In genomic region chr15:85811535-85812277, GRCm38 (mm10) we compare ENCODE assay signal across 8 mouse cellular contexts. TPM values are rescaled to one million over a fixed set of nuclear protein-coding genes. Genes with fewer than 3 reads are reported as not detected.
DNase-seq lines count a peak whose midpoint lies in the region; ATAC-seq and TF ChIP-seq lines count a peak whose summit lies in the region.

Gene Cdpf1, minus strand, starts transcription at chr15:85811697.

- H3K36me3 ChIP-seq in heart, embryonic 11.5 days (ENCODE audit: control insufficient read depth, insufficient read depth, low read length): no peaks in the 10 kb centered on the region; the same call in 1 of the 2 replicates
- H3K36me3 ChIP-seq in kidney, embryonic 16.5 days (ENCODE audit: insufficient read depth, low read length): no peaks in the 10 kb centered on the region
- no peaks in the 10 kb centered on the region for H3K36me3 ChIP-seq in liver, adult 2 months (ENCODE audit: control insufficient read depth, insufficient read depth, low read length)
- no peaks in the 10 kb centered on the region for H3K36me3 ChIP-seq in myocyte (ENCODE audit: control insufficient read depth, insufficient read depth)
- no peaks in the 10 kb centered on the region; the same call in 1 of the 2 replicates for H3K36me3 ChIP-seq in splenic B cell, adult 2 months (ENCODE audit: control insufficient read depth, insufficient read depth, low read length, poor library complexity, severe bottlenecking)

- peak; percentile 24 for TF ChIP-seq CTCF in liver, adult 2 months (IDR thresholded peaks at IDR 0.05; ENCODE audit: low read depth, low read length)

- peak within 1 kb of the TSS; percentile 33 for H3ac ChIP-seq in myocyte (ENCODE audit: control insufficient read depth, insufficient read length)

- ATAC-seq in erythroblast, adult 5-6 weeks (replicated peaks; ENCODE audit: low FRiP score, poor library complexity, severe bottlenecking): peak; percentile 95
- ATAC-seq in heart, embryonic 11.5 days (replicated peaks; ENCODE audit: insufficient number of reproducible peaks, low FRiP score, low TSS enrichment): peak; percentile 90
- ATAC-seq in kidney, embryonic 16.5 days (ENCODE audit: low FRiP score, low TSS enrichment): peak; percentile 96

- WGBS in heart, embryonic 11.5 days (ENCODE audit: insufficient replicate concordance): 3% methylated on average over 36 of the region's 36 CpGs
- 2% methylated on average over 36 of the region's 36 CpGs for WGBS in kidney, embryonic 16.5 days
- 4% methylated on average over 36 of the region's 36 CpGs for WGBS in liver, adult 2 months

- H3K9ac ChIP-seq in heart, embryonic 11.5 days (ENCODE audit: low read depth, low read length): peak within 1 kb of the TSS; percentile 92
- H3K9ac ChIP-seq in kidney, embryonic 16.5 days (replicated peaks; ENCODE audit: low read length): peak within 1 kb of the TSS; percentile 87
- peak within 1 kb of the TSS; percentile 79 for H3K9ac ChIP-seq in liver, adult 2 months (ENCODE audit: low read depth, low read length)

- H3K79me2 ChIP-seq in liver, adult 2 months (ENCODE audit: control insufficient read depth, insufficient read depth, low read length): no peaks in the 10 kb centered on the region
- H3K79me2 ChIP-seq in myocyte (ENCODE audit: control insufficient read depth, insufficient read depth): no peaks in the 10 kb centered on the region

- H3K9me3 ChIP-seq in heart, embryonic 11.5 days (replicated peaks; ENCODE audit: control insufficient read depth, low read length): no peaks in the 10 kb centered on the region
- no peaks in the 10 kb centered on the region; the same call in 1 of the 2 replicates for H3K9me3 ChIP-seq in kidney, embryonic 16.5 days (ENCODE audit: low read length)

- H3K27me3 ChIP-seq in heart, embryonic 11.5 days (ENCODE audit: control insufficient read depth, insufficient read depth, low read length): no peaks in the 10 kb centered on the region
- H3K27me3 ChIP-seq in kidney, embryonic 16.5 days (ENCODE audit: insufficient read depth, low read length): no peaks in the 10 kb centered on the region
- no peaks in the 10 kb centered on the region for H3K27me3 ChIP-seq in liver, adult 2 months (ENCODE audit: control insufficient read depth, insufficient read depth, low read length)
- H3K27me3 ChIP-seq in myocyte (ENCODE audit: control insufficient read depth, insufficient read depth, insufficient read length): peaks cover 29% of the 10 kb centered on the region
- H3K27me3 ChIP-seq in splenic B cell, adult 2 months (ENCODE audit: control insufficient read depth, insufficient read depth, low read length, poor library complexity, severe bottlenecking): no peaks in the 10 kb centered on the region; the same call in 1 of the 2 replicates

- peak within 1 kb of the TSS; percentile 80 for H3K4me3 ChIP-seq in heart, embryonic 11.5 days (ENCODE audit: low read depth, low read length)
- H3K4me3 ChIP-seq in kidney, embryonic 16.5 days (ENCODE audit: low read length): peak within 1 kb of the TSS; percentile 66
- peak within 1 kb of the TSS; percentile 82 for H3K4me3 ChIP-seq in liver, adult 2 months (ENCODE audit: insufficient read depth, low read depth, low read length)
- H3K4me3 ChIP-seq in myocyte: peak within 1 kb of the TSS; percentile 49

- H3K4me1 ChIP-seq in heart, embryonic 11.5 days (ENCODE audit: control insufficient read depth, insufficient read depth, low read length): peaks cover 6% of the 10 kb centered on the region
- H3K4me1 ChIP-seq in kidney, embryonic 16.5 days (ENCODE audit: insufficient read depth, low read length): peaks cover 14% of the 10 kb centered on the region
- H3K4me1 ChIP-seq in liver, adult 2 months (ENCODE audit: control insufficient read depth, insufficient read depth, low read length): peaks cover 8% of the 10 kb centered on the region

- peak; percentile 99 for DNase-seq in B cell, adult 2 months
- DNase-seq in brain, adult 2 months (ENCODE audit: low read depth, low spot score): peak; percentile 99
- DNase-seq in liver, adult 2 months (ENCODE audit: extremely low read depth, low read depth, low spot score): peak; percentile 81
- peak; percentile 98 for DNase-seq in splenic B cell, adult 2 months (ENCODE audit: low read depth, low spot score)

- H3K4me2 ChIP-seq in heart, embryonic 11.5 days: peak within 1 kb of the TSS; percentile 90
- peak within 1 kb of the TSS; percentile 97 for H3K4me2 ChIP-seq in kidney, embryonic 16.5 days (replicated peaks; ENCODE audit: low read depth, low read length)
- peak within 1 kb of the TSS; percentile 81 for H3K4me2 ChIP-seq in myocyte (ENCODE audit: low read depth)

- TF ChIP-seq POLR2A in liver, adult 2 months (IDR thresholded peaks at IDR 0.05; ENCODE audit: extremely low read depth, insufficient read depth, low read length): peak; percentile 71
- peak; percentile 93 for TF ChIP-seq POLR2A in myocyte (IDR thresholded peaks at IDR 0.05; ENCODE audit: insufficient read length, low read depth)

- peak within 1 kb of the TSS; percentile 95 for H3K27ac ChIP-seq in heart, embryonic 11.5 days (ENCODE audit: low read depth, low read length)
- peak within 1 kb of the TSS; percentile 94 for H3K27ac ChIP-seq in kidney, embryonic 16.5 days (ENCODE audit: low read length)
- H3K27ac ChIP-seq in liver, adult 2 months (replicated peaks; ENCODE audit: insufficient read depth, low read depth, low read length): peak within 1 kb of the TSS; percentile 75

TF ChIP-seq in myocyte, 11 proteins besides CTCF, POLR2A, EP300 and RAD21:
- TF ChIP-seq CEBPB (IDR thresholded peaks at IDR 0.05; ENCODE audit: insufficient read depth, poor library complexity, severe bottlenecking) (0 out of 2 replicates have a peak, but pooled peaks have one; percentile 13), MAX (IDR thresholded peaks at IDR 0.05; ENCODE audit: low read depth) (no peak), REST (IDR thresholded peaks at IDR 0.05; ENCODE audit: insufficient read depth, insufficient read length) (no peak), POLR2AphosphoS2 (IDR thresholded peaks at IDR 0.05; ENCODE audit: insufficient read length, low read depth) (peak; percentile 96), E2F4 (IDR thresholded peaks at IDR 0.05; ENCODE audit: insufficient read depth) (no peak)

RNA-seq across cellular contexts. Expression of gene Cdpf1, which starts in this region (rescaled TPM):
- 7.3 and 23.1 TPM in 2 replicates for total RNA-seq in erythroblast, adult 5-6 weeks (2015; ENCODE audit: low replicate concordance)
- total RNA-seq in erythroblast, adult 5-6 weeks (2017; ENCODE audit: low replicate concordance): 3.1 and 11.3 TPM in 2 replicates
- 37.1 and 41.5 TPM in 2 replicates for polyA plus RNA-seq in heart, embryonic 11.5 days (2014; fragmentation: Nextera tagmentation; extraction: Ambion mirVana)
- 31.1 and 37.4 TPM in 2 replicates for polyA plus RNA-seq in kidney, embryonic 16.5 days (2015; fragmentation: Nextera tagmentation; extraction: Ambion mirVana)
- 10.1 and 11.6 TPM in 2 replicates for total RNA-seq in liver, adult 2 months (2014; rRNA removed)
- polyA plus RNA-seq in liver, adult 2 months (2012; rRNA removed): 18.3 and 19.6 TPM in 2 replicates
- polyA plus RNA-seq in myocyte (2012; fragmentation: generic; extraction: Trizol): 25.1 TPM

Comparison
In these comparisons a context has a peak if more than half of its experiments do, and no peak if none do; other contexts are left out.
1. Peak in every context shown above with its lines: DNase-seq, ATAC-seq, H3K4me3 ChIP-seq and H3K27ac ChIP-seq.